Mouse (Mus musculus) right cerebral cortex, postnatal 36 days (tissue): ENCODE data around the gene Gpc6.

Experiments
- DNase-seq, 2 experiments: peaks; one replicate each; pipeline ENCODE4 v3.0.0; 2022; ENCODE audit warnings: low spot score in 2 of 2, mixed read lengths in 1 of 2

The Gpc6 gene

GRCm38 (mm10) chr14:117923667-117924066 lies 998.6 kb downstream of the Gpc6 start:
- DNase-seq = peak in 1 of 2 experiments; percentile 52

- no peak for DNase-seq
Measured at GRCm38 (mm10) chr14:117930105-117930847, 1005.2 kb downstream of the Gpc6 start.

- no peak for DNase-seq
Measured at GRCm38 (mm10) chr14:117930848-117931816, 1006.0 kb downstream of the Gpc6 start.

GRCm38 (mm10) chr14:117932163-117932851 lies 1007.2 kb downstream of the Gpc6 start:
- DNase-seq = no peak

- DNase-seq = no peak
Measured at GRCm38 (mm10) chr14:117938554-117938953, 1013.4 kb downstream of the Gpc6 start.

- no peak for DNase-seq
Measured at GRCm38 (mm10) chr14:117939471-117939870, 1014.4 kb downstream of the Gpc6 start.

GRCm38 (mm10) chr14:117945920-117946503 lies 1020.9 kb downstream of the Gpc6 start:
- no peak for DNase-seq

GRCm38 (mm10) chr14:117951265-117951664 lies 1026.2 kb downstream of the Gpc6 start:
- no peak for DNase-seq

GRCm38 (mm10) chr14:117951686-117952085 lies 1026.6 kb downstream of the Gpc6 start:
- no peak for DNase-seq

GRCm38 (mm10) chr14:117956051-117956450 lies 1030.9 kb downstream of the Gpc6 start:
- no peak for DNase-seq

- peak; percentile 80 to 91 for DNase-seq
Measured at GRCm38 (mm10) chr14:117958389-117958788, 1033.3 kb downstream of the Gpc6 start.

- no peak for DNase-seq
Measured at GRCm38 (mm10) chr14:117961267-117961666, 1036.2 kb downstream of the Gpc6 start.

GRCm38 (mm10) chr14:117961844-117962243 lies 1036.7 kb downstream of the Gpc6 start:
- DNase-seq = no peak

- no peak for DNase-seq
Measured at GRCm38 (mm10) chr14:117962453-117962852, 1037.3 kb downstream of the Gpc6 start.

GRCm38 (mm10) chr14:117972576-117972975 lies 1047.5 kb downstream of the Gpc6 start:
- no peak for DNase-seq

- DNase-seq = peak in 1 of 2 experiments; percentile 56
Measured at GRCm38 (mm10) chr14:117981532-117981931, 1056.4 kb downstream of the Gpc6 start.

GRCm38 (mm10) chr14:117988444-117988843 lies 1063.3 kb downstream of the Gpc6 start:
- no peak for DNase-seq

- no peak for DNase-seq
Measured at GRCm38 (mm10) chr14:117990203-117990602, 1065.1 kb downstream of the Gpc6 start.

GRCm38 (mm10) chr14:117992600-117993256 lies 1067.6 kb downstream of the Gpc6 start:
- no peak for DNase-seq

GRCm38 (mm10) chr14:117993845-117994244 lies 1068.7 kb downstream of the Gpc6 start:
- no peak for DNase-seq

- DNase-seq = no peak
Measured at GRCm38 (mm10) chr14:118004434-118004833, 1079.3 kb downstream of the Gpc6 start.
